Mouse (Mus musculus) MEL (cell line): ENCODE results near the gene Ace3.

ENCODE experiments used
- CHD1 ChIP-seq: IDR thresholded peaks from 2 replicates; pipeline ENCODE4 v1.6.1; 2012; ENCODE audit warnings: low read depth, mild to moderate bottlenecking, inconsistent platforms, low read length, improper control_type of control experiment
- CHD2 ChIP-seq: IDR thresholded peaks from 2 replicates; pipeline ENCODE4 v1.6.1; 2011; ENCODE audit warnings: low read length, improper control_type of control experiment
- CTCF ChIP-seq, 3 experiments: IDR thresholded peaks in 2 of 3; conservative IDR thresholded peaks in 1 of 3; 2 replicates each; pipeline ENCODE4 v1.5.1; 2011 to 2012; ENCODE audit warnings: low read length in 3 of 3, low read depth in 2 of 3, mild to moderate bottlenecking in 2 of 3, improper control_type of control experiment in 1 of 3, inconsistent platforms in 1 of 3, mixed read lengths in 1 of 3, moderate library complexity in 1 of 3; ENCODE audit not compliant: control insufficient read depth in 1 of 3, insufficient read depth in 1 of 3, poor library complexity in 1 of 3, severe bottlenecking in 1 of 3
- EP300 ChIP-seq, 2 experiments: IDR thresholded peaks; 2 replicates each; pipeline ENCODE4 v1.6.1; 2011; ENCODE audit warnings: improper control_type of control experiment in 2 of 2, low read length in 2 of 2, low read depth in 1 of 2, mild to moderate bottlenecking in 1 of 2
- HCFC1 ChIP-seq: IDR thresholded peaks from 2 replicates; pipeline ENCODE4 v1.6.1; 2012; ENCODE audit warnings: low read depth, mild to moderate bottlenecking, inconsistent platforms, low read length, improper control_type of control experiment, moderate library complexity
- MAX ChIP-seq: IDR thresholded peaks from 2 replicates; pipeline ENCODE4 v1.6.1; 2011; ENCODE audit warnings: low read length, improper control_type of control experiment
- MYC ChIP-seq: IDR thresholded peaks from 2 replicates; pipeline ENCODE4 v1.6.1; 2011; ENCODE audit warnings: low read depth, mild to moderate bottlenecking, low read length, improper control_type of control experiment, moderate library complexity
- POLR2A ChIP-seq, 2 experiments: IDR thresholded peaks; 2 replicates each; pipeline ENCODE4 v1.6.1; 2011 to 2012; ENCODE audit warnings: low read length in 2 of 2, mild to moderate bottlenecking in 2 of 2, control low read depth in 1 of 2, improper control_type of control experiment in 1 of 2, low read depth in 1 of 2, moderate library complexity in 1 of 2; ENCODE audit not compliant: control insufficient read depth in 1 of 2, insufficient read depth in 1 of 2, poor library complexity in 1 of 2
- POLR2AphosphoS2 ChIP-seq: IDR thresholded peaks from 2 replicates; pipeline ENCODE4 v1.6.1; 2011; ENCODE audit warnings: low read length, improper control_type of control experiment
- POLR2AphosphoS5 ChIP-seq: IDR thresholded peaks from 2 replicates; pipeline ENCODE4 v1.6.1; 2012; ENCODE audit warnings: low read depth, borderline replicate concordance, mild to moderate bottlenecking, inconsistent platforms, low read length, moderate library complexity, mixed read lengths
- SMC3 ChIP-seq: IDR thresholded peaks from 2 replicates; pipeline ENCODE4 v1.6.1; 2011; ENCODE audit warnings: low read depth, low read length, improper control_type of control experiment
- TCF12 ChIP-seq: IDR thresholded peaks from 2 replicates; pipeline ENCODE4 v1.6.1; 2014; ENCODE audit warnings: low read depth, mild to moderate bottlenecking, inconsistent platforms, low read length, improper control_type of control experiment, moderate library complexity
- USF1 ChIP-seq: IDR thresholded peaks from 2 replicates; pipeline ENCODE4 v1.6.1; 2014; ENCODE audit warnings: low read depth, mild to moderate bottlenecking, inconsistent platforms, low read length, improper control_type of control experiment, moderate library complexity

- no peak for TF ChIP-seq SMC3
- TF ChIP-seq MAX: no peak
- no peak for TF ChIP-seq HCFC1
- no peak for TF ChIP-seq CTCF (IDR thresholded peaks at IDR 0.05 in 2 of 3, conservative IDR thresholded peaks at IDR 0.05 in 1 of 3; ENCODE audit: control insufficient read depth in 1 of 3, insufficient read depth in 1 of 3, low read depth in 2 of 3, low read length in 3 of 3, poor library complexity in 1 of 3, severe bottlenecking in 1 of 3)
- no peak for TF ChIP-seq POLR2A (IDR thresholded peaks at IDR 0.05; ENCODE audit: control insufficient read depth in 1 of 2, insufficient read depth in 1 of 2, low read depth in 1 of 2, low read length in 2 of 2, poor library complexity in 1 of 2)
- no peak for TF ChIP-seq POLR2AphosphoS2
- TF ChIP-seq MYC: no peak
- no peak for TF ChIP-seq CHD2
- no peak for TF ChIP-seq TCF12
- TF ChIP-seq POLR2AphosphoS5: no peak
- TF ChIP-seq USF1: no peak
- no peak for TF ChIP-seq EP300 (IDR thresholded peaks at IDR 0.05; ENCODE audit: low read depth in 1 of 2, low read length in 2 of 2)
- no peak for TF ChIP-seq CHD1
These were observed 49.9 kb downstream of the Ace3 start for GRCm38 (mm10) chr11:106044349-106044748.
